Mouse (Mus musculus): Measurements from ENCODE around the gene Cldn15. TPM values are rescaled to one million over a fixed set of nuclear protein-coding genes. Genes with fewer than 3 reads are reported as not detected.

Gene Cldn15
- polyA plus RNA-seq, 2 experiments: 0.28 to 0.60 TPM

- peaks cover 15% of the 10 kb centered on the region for H3K36me3 ChIP-seq (ENCODE audit: control insufficient read depth, insufficient read depth, low read length)
- no peak overlapping the region for H3K4me2 ChIP-seq (replicated peaks; ENCODE audit: low read depth, low read length, severe bottlenecking)
- WGBS: 50% methylated on average over 15 of the region's 16 CpGs
- no peak overlapping the region for H3K9ac ChIP-seq (ENCODE audit: low read depth, low read length, severe bottlenecking)
- no peak overlapping the region for H3K4me3 ChIP-seq (replicated peaks; ENCODE audit: low read length)
- H3K27me3 ChIP-seq (ENCODE audit: control insufficient read depth, insufficient read depth, low read length): no peaks in the 10 kb centered on the region
- no peaks in the 10 kb centered on the region for H3K9me3 ChIP-seq (ENCODE audit: control insufficient read depth, low read length)
- TF ChIP-seq POLR2A (IDR thresholded peaks at IDR 0.05; ENCODE audit: borderline replicate concordance, extremely low read depth, insufficient read depth, insufficient read length): no peak
- no peak overlapping the region for H3K27ac ChIP-seq (replicated peaks; ENCODE audit: low read depth, low read length)
- ATAC-seq (ENCODE audit: low FRiP score, low read depth) (no peak), DNase-seq (ENCODE audit: low spot score) (no peak)
- peaks cover 5% of the 10 kb centered on the region for H3K4me1 ChIP-seq (ENCODE audit: control insufficient read depth, insufficient read depth, low read length)
Measured at GRCm38 (mm10) chr5:136982338-136982930, 16.0 kb downstream of the Cldn15 start.

GRCm38 (mm10) chr5:136984828-136985227 lies 18.4 kb downstream of the Cldn15 start:
- H3K4me3 ChIP-seq (replicated peaks; ENCODE audit: low read length): no peak overlapping the region
- H3K36me3 ChIP-seq (ENCODE audit: control insufficient read depth, insufficient read depth, low read length): peaks cover 26% of the 10 kb centered on the region
- no peak overlapping the region for H3K27ac ChIP-seq (replicated peaks; ENCODE audit: low read depth, low read length)
- DNase-seq (ENCODE audit: low spot score): no peak
- peaks cover 11% of the 10 kb centered on the region for H3K4me1 ChIP-seq (ENCODE audit: control insufficient read depth, insufficient read depth, low read length)
- no peak overlapping the region for H3K9ac ChIP-seq (ENCODE audit: low read depth, low read length, severe bottlenecking)
- no peak overlapping the region for H3K4me2 ChIP-seq (replicated peaks; ENCODE audit: low read depth, low read length, severe bottlenecking)
- H3K9me3 ChIP-seq (ENCODE audit: control insufficient read depth, low read length): no peaks in the 10 kb centered on the region
- 57% methylated on average over 14 of the region's 14 CpGs for WGBS
- ATAC-seq (ENCODE audit: low FRiP score, low read depth): no peak
- no peak for TF ChIP-seq POLR2A (IDR thresholded peaks at IDR 0.05; ENCODE audit: borderline replicate concordance, extremely low read depth, insufficient read depth, insufficient read length)
- no peaks in the 10 kb centered on the region for H3K27me3 ChIP-seq (ENCODE audit: control insufficient read depth, insufficient read depth, low read length)

DNA sequence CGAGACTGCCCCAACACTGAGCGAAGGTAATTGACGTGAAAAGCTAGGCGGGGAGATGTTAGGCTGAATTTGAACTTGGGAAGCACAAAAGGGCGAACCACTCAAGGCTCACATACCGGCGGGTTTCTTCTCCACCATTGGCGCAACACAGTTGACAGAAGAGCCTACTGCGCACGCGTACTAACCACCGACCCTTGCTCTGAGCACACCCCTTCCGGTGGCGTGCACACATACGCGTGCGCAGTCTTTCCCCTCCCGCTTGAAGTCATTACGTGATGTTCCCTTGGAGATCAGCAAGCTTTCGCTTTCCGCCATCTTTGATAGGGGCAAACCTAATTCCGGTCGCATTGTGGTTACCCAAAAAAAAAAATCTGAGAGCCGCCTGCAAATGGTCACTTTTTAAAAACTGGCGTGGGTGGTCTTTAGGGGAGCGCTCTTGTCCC lies 20.3 kb downstream of the Cldn15 start, which contains the start of gene Plod3:
Plod3 (plus strand) TSS at position 325 of the 443 bp plus-strand sequence.
- peak within 1 kb of the TSS; percentile 79 for H3K4me2 ChIP-seq (replicated peaks; ENCODE audit: low read depth, low read length, severe bottlenecking)
- no peaks in the 10 kb centered on the region for H3K9me3 ChIP-seq (ENCODE audit: control insufficient read depth, low read length)
- ATAC-seq (ENCODE audit: low FRiP score, low read depth) (peak; percentile 91), DNase-seq (ENCODE audit: low spot score) (peak; percentile 100)
- peaks cover 33% of the 10 kb centered on the region for H3K36me3 ChIP-seq (ENCODE audit: control insufficient read depth, insufficient read depth, low read length)
- under 1% methylated on average over 26 of the region's 26 CpGs for WGBS
- H3K4me3 ChIP-seq (replicated peaks; ENCODE audit: low read length): peak within 1 kb of the TSS; percentile 78
- no peaks in the 10 kb centered on the region for H3K27me3 ChIP-seq (ENCODE audit: control insufficient read depth, insufficient read depth, low read length)
- H3K9ac ChIP-seq (ENCODE audit: low read depth, low read length, severe bottlenecking): peak within 1 kb of the TSS; percentile 94
- H3K4me1 ChIP-seq (ENCODE audit: control insufficient read depth, insufficient read depth, low read length): peaks cover 11% of the 10 kb centered on the region
- peak; percentile 21; the same call in 1 of the 2 replicates for TF ChIP-seq POLR2A (IDR thresholded peaks at IDR 0.05; ENCODE audit: borderline replicate concordance, extremely low read depth, insufficient read depth, insufficient read length)
- H3K27ac ChIP-seq (replicated peaks; ENCODE audit: low read depth, low read length): peak within 1 kb of the TSS; percentile 89

GRCm38 (mm10) chr5:136987138-136987933 lies 20.9 kb downstream of the Cldn15 start:
- Histone ChIP-seq H3K36me3 (ENCODE audit: control insufficient read depth, insufficient read depth, low read length) (peaks cover 39% of the 10 kb centered on the region), H3K9ac (ENCODE audit: low read depth, low read length, severe bottlenecking) (peak overlapping the region; percentile 94), H3K9me3 (ENCODE audit: control insufficient read depth, low read length) (no peaks in the 10 kb centered on the region), H3K4me1 (ENCODE audit: control insufficient read depth, insufficient read depth, low read length) (peaks cover 11% of the 10 kb centered on the region), H3K27me3 (ENCODE audit: control insufficient read depth, insufficient read depth, low read length) (no peaks in the 10 kb centered on the region), H3K4me2 (replicated peaks; ENCODE audit: low read depth, low read length, severe bottlenecking) (peak overlapping the region; percentile 79), H3K27ac (replicated peaks; ENCODE audit: low read depth, low read length) (peak overlapping the region; percentile 89), H3K4me3 (replicated peaks; ENCODE audit: low read length) (peak overlapping the region; percentile 78)
- peak; percentile 76 for ATAC-seq (ENCODE audit: low FRiP score, low read depth)
- TF ChIP-seq POLR2A (IDR thresholded peaks at IDR 0.05; ENCODE audit: borderline replicate concordance, extremely low read depth, insufficient read depth, insufficient read length): peak; percentile 74; the same call in 1 of the 2 replicates
- peak; percentile 63 for DNase-seq (ENCODE audit: low spot score)
- WGBS: 2% methylated on average over 59 of the region's 67 CpGs

DNA sequence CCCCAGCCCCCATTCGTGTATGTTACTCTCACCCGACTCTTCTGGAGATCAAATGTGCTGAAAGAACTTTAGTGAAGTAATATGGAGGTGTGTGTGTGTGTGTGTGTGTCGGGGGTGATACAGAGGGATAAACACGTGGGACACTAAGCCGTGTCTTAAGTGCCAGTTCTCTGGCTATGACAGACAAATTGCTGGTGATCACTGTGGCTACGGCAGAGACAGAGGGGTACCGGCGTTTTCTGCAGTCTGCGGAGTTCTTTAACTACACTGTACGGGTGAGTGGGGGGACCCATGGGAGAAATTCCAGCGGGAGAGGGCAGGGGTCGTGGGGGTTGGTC lies 21.5 kb downstream of the Cldn15 start, which contains the start of gene Znhit1:
Znhit1 (minus strand) TSS at position 88 of the 338 bp plus-strand sequence.
- no peak for DNase-seq (ENCODE audit: low spot score)
- 0 out of 2 replicates have a peak, but pooled peaks have one; percentile 0 for ATAC-seq (ENCODE audit: low FRiP score, low read depth)
- peaks cover 45% of the 10 kb centered on the region for H3K36me3 ChIP-seq (ENCODE audit: control insufficient read depth, insufficient read depth, low read length)

More for the DNA sequence above, 21.5 kb downstream of the Cldn15 start, which contains the start of gene Znhit1:
- peak within 1 kb of the TSS; percentile 78 for H3K4me3 ChIP-seq (replicated peaks; ENCODE audit: low read length)
- H3K27me3 ChIP-seq (ENCODE audit: control insufficient read depth, insufficient read depth, low read length): no peaks in the 10 kb centered on the region
- peak within 1 kb of the TSS; percentile 79 for H3K4me2 ChIP-seq (replicated peaks; ENCODE audit: low read depth, low read length, severe bottlenecking)
- peaks cover 11% of the 10 kb centered on the region for H3K4me1 ChIP-seq (ENCODE audit: control insufficient read depth, insufficient read depth, low read length)
- H3K9me3 ChIP-seq (ENCODE audit: control insufficient read depth, low read length): no peaks in the 10 kb centered on the region
- no peak for TF ChIP-seq POLR2A (IDR thresholded peaks at IDR 0.05; ENCODE audit: borderline replicate concordance, extremely low read depth, insufficient read depth, insufficient read length)
- peak within 1 kb of the TSS; percentile 94 for H3K9ac ChIP-seq (ENCODE audit: low read depth, low read length, severe bottlenecking)
- WGBS: 6% methylated on average over 12 of the region's 12 CpGs
- H3K27ac ChIP-seq (replicated peaks; ENCODE audit: low read depth, low read length): peak within 1 kb of the TSS; percentile 89

Data from limb, embryonic 14.5 days (tissue).